Mouse (Mus musculus): ENCODE data around the gene Apc2.

The Apc2 gene

GRCm38 (mm10) chr10:80294788-80295303 is 931 bp upstream of the Apc2 start:
- no peak for DNase-seq

- no peak for DNase-seq
Measured at GRCm38 (mm10) chr10:80296824-80297223, 1.0 kb downstream of the Apc2 start.

- no peak for DNase-seq
Measured at GRCm38 (mm10) chr10:80297526-80298133, 1.9 kb downstream of the Apc2 start.

GRCm38 (mm10) chr10:80298571-80299281 is 2.9 kb downstream of the Apc2 start:
- peak; percentile 61 to 73 for DNase-seq

- no peak for DNase-seq
Measured at GRCm38 (mm10) chr10:80299301-80299700, 3.5 kb downstream of the Apc2 start.

GRCm38 (mm10) chr10:80299824-80300223 is 4.0 kb downstream of the Apc2 start:
- no peak for DNase-seq

- DNase-seq, result no peak
Measured at GRCm38 (mm10) chr10:80300672-80301181, 5.0 kb downstream of the Apc2 start.

GRCm38 (mm10) chr10:80301256-80302081 is 5.7 kb downstream of the Apc2 start:
- no peak for DNase-seq

GRCm38 (mm10) chr10:80302082-80302355 is 6.2 kb downstream of the Apc2 start:
- DNase-seq, result no peak

GRCm38 (mm10) chr10:80302471-80302881 is 6.7 kb downstream of the Apc2 start:
- DNase-seq, result peak; percentile 84 to 92

- DNase-seq, result no peak
Measured at GRCm38 (mm10) chr10:80304458-80304857, 8.7 kb downstream of the Apc2 start.

- peak; percentile 54 to 71 for DNase-seq
Measured at GRCm38 (mm10) chr10:80304862-80305261, 9.1 kb downstream of the Apc2 start.

GRCm38 (mm10) chr10:80311560-80311959 is 15.8 kb downstream of the Apc2 start:
- no peak for DNase-seq

- no peak for DNase-seq
Measured at GRCm38 (mm10) chr10:80312586-80313504, 17.1 kb downstream of the Apc2 start.

GRCm38 (mm10) chr10:80313627-80314201 is 17.9 kb downstream of the Apc2 start:
- peak in 1 of 2 experiments; percentile 31 for DNase-seq

GRCm38 (mm10) chr10:80314494-80315001 is 18.8 kb downstream of the Apc2 start:
- no peak for DNase-seq

- no peak for DNase-seq
Measured at GRCm38 (mm10) chr10:80315315-80315714, 19.5 kb downstream of the Apc2 start.

GRCm38 (mm10) chr10:80316359-80316781 is 20.6 kb downstream of the Apc2 start:
- DNase-seq, result peak; percentile 41 to 60

GRCm38 (mm10) chr10:80317011-80317410 is 21.2 kb downstream of the Apc2 start:
- DNase-seq, result no peak

GRCm38 (mm10) chr10:80320340-80320760 is 24.6 kb downstream of the Apc2 start, which contains the start of gene 2310011J03Rik:
TSS of gene 2310011J03Rik (minus strand) at chr10:80320537.
- peak; percentile 93 to 94 for DNase-seq

GRCm38 (mm10) chr10:80321014-80321669 is 25.4 kb downstream of the Apc2 start:
- DNase-seq, result no peak
